Mouse (Mus musculus): ENCODE data around the gene 4930469K13Rik. TPM values are rescaled to one million over a fixed set of nuclear protein-coding genes. Genes with fewer than 3 reads are reported as not detected.

The 4930469K13Rik gene
- polyA plus RNA-seq, 1 experiment from 2014 or later: not detected

DNA sequence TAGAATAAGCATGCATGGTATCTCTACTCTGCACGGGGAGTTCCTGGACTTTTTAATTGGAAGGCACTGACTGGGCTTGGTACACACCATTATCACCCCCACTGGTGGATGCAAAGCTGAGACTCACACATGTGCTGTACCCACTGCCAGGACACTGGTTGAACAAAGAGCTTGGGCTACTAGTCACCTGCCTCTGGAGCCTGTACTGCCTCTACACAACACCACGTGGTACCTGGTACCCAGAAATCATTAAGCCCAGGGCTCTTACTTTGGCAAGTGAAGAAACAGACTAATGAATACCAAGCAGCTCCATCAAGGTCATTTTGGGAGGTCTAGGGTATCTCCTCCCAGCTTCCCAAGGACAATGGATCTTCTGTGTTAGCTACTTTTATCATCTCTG lies 15.4 kb upstream of the 4930469K13Rik start:
- WGBS: 61% methylated on average over 2 of the region's 2 CpGs
- Histone ChIP-seq H3K4me3 (no peak overlapping the region), H3K9me3 (no peaks in the 10 kb centered on the region), H3K27ac (no peak overlapping the region), H3K4me1 (peaks cover 4% of the 10 kb centered on the region; the same call in 1 of the 2 replicates), H3K36me3 (no peaks in the 10 kb centered on the region), H3K9ac (no peak overlapping the region), H3K27me3 (no peaks in the 10 kb centered on the region), H3K4me2 (replicated peaks) (no peak overlapping the region)
- ATAC-seq (ENCODE audit: insufficient number of reproducible peaks, insufficient read depth, low FRiP score, low TSS enrichment): no peak

DNA sequence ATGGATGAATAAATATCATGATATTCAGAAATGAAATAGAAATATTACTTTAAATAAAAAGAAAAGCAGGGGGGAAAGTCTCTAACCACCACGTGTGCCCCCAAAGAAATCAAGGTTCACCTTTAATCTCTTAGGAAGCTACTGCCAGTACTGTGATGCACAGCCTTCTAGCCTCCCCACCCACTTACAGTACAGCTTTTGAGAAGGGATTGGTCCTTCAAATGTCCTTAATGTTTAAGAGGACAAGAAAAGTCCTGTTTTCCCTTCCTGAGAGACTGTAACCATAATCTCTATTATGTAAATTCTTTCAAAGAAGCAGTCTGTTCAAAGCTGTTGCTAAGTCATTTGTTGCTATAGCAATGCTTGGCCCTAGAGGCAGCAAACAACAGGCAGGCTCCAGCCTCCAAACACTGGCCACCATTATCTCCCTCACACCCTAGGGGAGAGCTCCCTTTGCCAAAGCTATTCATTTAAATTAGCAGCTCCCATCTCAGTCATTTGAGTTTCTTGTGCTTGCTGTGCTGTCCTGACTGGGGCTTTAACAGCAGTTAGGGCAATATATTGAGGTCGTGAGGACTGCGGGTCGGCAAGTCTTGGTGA lies 14.5 kb upstream of the 4930469K13Rik start:
- no peak overlapping the region for H3K9ac ChIP-seq
- H3K4me1 ChIP-seq: no peaks in the 10 kb centered on the region
- no peaks in the 10 kb centered on the region for H3K9me3 ChIP-seq
- no peak overlapping the region for H3K4me2 ChIP-seq (replicated peaks)
- no peaks in the 10 kb centered on the region for H3K36me3 ChIP-seq
- no peak for ATAC-seq (ENCODE audit: insufficient number of reproducible peaks, insufficient read depth, low FRiP score, low TSS enrichment)
- H3K27me3 ChIP-seq: no peaks in the 10 kb centered on the region
- H3K27ac ChIP-seq: no peak overlapping the region
- H3K4me3 ChIP-seq: no peak overlapping the region
- WGBS: 37% methylated on average over 4 of the region's 4 CpGs

DNA sequence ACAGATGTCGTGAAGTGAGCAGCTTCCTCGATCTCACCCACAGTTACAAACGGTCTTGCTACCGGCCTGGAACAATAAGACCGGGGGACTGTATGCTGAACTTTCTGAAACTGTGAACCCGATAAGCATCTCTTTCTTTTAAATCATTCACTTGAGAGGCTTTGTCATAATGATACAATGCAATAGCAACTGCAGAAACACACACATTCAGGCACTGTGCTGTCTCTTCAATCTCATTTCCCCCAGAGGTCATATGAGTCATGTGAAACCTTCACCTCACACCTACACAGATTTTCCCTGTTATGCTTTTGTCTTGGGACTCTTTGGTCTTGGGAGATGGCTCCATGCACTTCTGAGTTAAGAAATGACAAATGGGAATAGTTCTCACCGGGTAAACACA lies 13.6 kb upstream of the 4930469K13Rik start:
- no peaks in the 10 kb centered on the region for H3K36me3 ChIP-seq
- no peaks in the 10 kb centered on the region for H3K27me3 ChIP-seq
- no peak overlapping the region for H3K27ac ChIP-seq
- no peak overlapping the region for H3K4me2 ChIP-seq (replicated peaks)
- H3K9me3 ChIP-seq: no peaks in the 10 kb centered on the region
- no peaks in the 10 kb centered on the region for H3K4me1 ChIP-seq
- no peak overlapping the region for H3K9ac ChIP-seq
- 68% methylated on average over 7 of the region's 7 CpGs for WGBS
- ATAC-seq (ENCODE audit: insufficient number of reproducible peaks, insufficient read depth, low FRiP score, low TSS enrichment): no peak
- no peak overlapping the region for H3K4me3 ChIP-seq

DNA sequence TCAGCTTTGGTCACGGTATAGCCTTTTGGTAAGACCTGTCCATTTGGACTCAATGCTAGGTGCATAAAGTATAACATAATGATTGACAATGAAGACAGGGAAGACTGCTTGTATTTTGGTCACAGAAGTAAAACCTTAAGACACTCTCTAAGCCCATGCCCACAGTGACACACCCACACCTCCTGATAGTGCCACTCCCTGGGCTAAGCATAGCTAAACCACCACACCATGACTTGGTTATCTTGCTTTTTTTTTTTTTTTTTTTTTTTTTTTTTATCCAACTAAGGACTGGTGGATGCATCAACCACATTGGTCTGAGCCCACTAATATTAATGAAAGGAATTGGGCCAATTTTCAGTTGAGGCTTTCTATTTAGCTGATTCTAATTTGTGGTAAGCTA lies 10.9 kb upstream of the 4930469K13Rik start:
- Histone ChIP-seq H3K27ac (no peak overlapping the region), H3K27me3 (no peaks in the 10 kb centered on the region), H3K36me3 (no peaks in the 10 kb centered on the region), H3K4me1 (no peaks in the 10 kb centered on the region), H3K9me3 (no peaks in the 10 kb centered on the region), H3K4me3 (no peak overlapping the region), H3K9ac (no peak overlapping the region), H3K4me2 (replicated peaks) (no peak overlapping the region)
- ATAC-seq (ENCODE audit: insufficient number of reproducible peaks, insufficient read depth, low FRiP score, low TSS enrichment): no peak
- 91% methylated on average over 1 of the region's 1 CpGs for WGBS

DNA sequence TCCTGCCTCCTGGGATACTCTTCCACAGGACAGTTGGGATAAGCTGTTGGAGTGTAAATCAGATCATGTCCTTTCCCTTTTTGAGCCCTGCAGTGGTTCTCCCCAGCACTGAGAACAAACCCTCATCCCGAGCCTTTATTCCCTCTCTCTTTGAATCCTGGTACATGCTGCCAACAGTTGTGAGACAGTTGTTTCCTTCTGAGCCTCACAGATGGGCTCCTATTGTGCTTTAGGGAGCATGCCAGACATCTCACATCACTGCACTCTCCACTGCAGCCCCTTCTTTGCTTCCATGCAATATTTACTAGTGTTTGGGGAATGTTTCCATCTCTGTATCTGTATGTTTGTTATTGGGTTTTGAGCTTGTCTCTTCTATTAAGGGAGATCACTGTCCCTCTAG lies 6.6 kb upstream of the 4930469K13Rik start:
- H3K36me3 ChIP-seq: no peaks in the 10 kb centered on the region
- ATAC-seq (ENCODE audit: insufficient number of reproducible peaks, insufficient read depth, low FRiP score, low TSS enrichment): no peak
- no peak overlapping the region for H3K27ac ChIP-seq

DNA sequence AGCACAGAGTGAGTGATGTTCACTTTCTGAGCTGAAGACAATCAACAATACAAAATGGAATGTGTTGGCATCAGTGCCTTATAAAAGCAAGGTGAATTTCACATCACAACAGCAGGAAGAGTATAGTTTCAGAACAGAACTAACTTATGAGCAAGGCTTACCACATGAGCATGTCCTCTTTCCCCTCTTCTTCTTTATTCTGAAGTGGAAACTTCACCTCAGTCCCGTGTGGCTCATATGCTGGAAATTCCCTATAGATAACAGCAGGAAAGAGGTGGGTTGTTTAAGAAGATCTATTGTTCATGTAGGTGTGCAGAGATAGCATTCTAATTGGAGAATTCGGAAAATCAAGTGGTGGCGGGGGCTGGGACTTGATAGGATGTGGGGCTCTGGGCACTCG lies 3.5 kb upstream of the 4930469K13Rik start:
- no peaks in the 10 kb centered on the region for H3K36me3 ChIP-seq
- no peaks in the 10 kb centered on the region for H3K27me3 ChIP-seq
- H3K27ac ChIP-seq: no peak overlapping the region
- no peaks in the 10 kb centered on the region for H3K9me3 ChIP-seq
- no peak overlapping the region for H3K4me3 ChIP-seq
- WGBS: 83% methylated on average over 4 of the region's 4 CpGs
- H3K4me1 ChIP-seq: no peaks in the 10 kb centered on the region
- H3K9ac ChIP-seq: no peak overlapping the region
- ATAC-seq (ENCODE audit: insufficient number of reproducible peaks, insufficient read depth, low FRiP score, low TSS enrichment): no peak
- H3K4me2 ChIP-seq (replicated peaks): no peak overlapping the region

More for the DNA sequence above, 6.6 kb upstream of the 4930469K13Rik start:
- Histone ChIP-seq H3K9me3 (no peaks in the 10 kb centered on the region), H3K27me3 (no peaks in the 10 kb centered on the region), H3K4me3 (no peak overlapping the region), H3K4me1 (no peaks in the 10 kb centered on the region), H3K9ac (no peak overlapping the region), H3K4me2 (replicated peaks) (no peak overlapping the region)
- 55% methylated on average over 1 of the region's 1 CpGs for WGBS

DNA sequence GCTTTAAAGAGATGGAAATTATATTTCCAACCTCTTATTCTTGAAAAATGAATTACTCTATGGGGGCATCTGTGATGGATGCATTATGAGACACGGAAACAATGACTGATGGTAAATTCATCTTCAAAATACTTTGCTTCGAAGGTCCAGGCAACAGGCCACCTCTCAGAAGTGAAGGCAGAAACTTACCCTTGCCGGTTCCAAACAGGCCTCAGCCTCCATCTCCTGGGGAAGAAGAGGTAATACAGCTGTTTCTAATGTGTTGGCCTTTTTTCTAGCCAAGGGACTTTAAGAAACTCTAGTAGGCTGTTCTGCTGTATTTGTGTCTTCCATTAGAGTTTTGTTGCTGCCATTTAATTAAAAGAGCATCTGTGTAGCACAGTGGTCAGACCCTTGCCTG lies 11.3 kb downstream of the 4930469K13Rik start:
- 66% methylated on average over 3 of the region's 3 CpGs for WGBS

DNA sequence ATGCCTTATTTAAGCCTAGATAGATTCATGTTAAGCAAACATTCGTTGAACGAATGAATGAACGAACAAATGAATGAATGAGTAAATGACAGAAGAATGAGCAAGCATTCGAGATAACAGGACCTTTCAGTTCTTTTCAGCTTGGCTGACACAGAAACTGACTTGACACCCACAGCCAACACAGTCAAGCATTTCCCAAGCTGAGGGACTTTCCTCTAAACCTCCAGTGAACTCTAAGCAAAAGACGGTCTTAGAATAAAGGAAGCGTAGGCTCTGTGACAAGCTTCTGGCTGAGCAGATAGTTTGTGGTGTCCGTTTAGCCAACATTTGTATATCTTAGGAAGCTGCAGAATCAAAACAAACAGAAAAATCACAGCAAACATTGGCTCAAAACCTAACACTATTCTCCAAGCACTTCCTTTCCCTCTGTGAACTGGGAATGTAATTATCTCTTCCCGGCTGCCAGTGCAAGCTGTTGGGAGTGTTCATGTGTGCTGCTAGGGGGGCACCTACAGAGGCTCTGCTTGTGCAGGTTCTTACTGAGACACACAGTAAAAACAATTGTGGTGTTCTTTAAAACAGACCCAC lies 12.1 kb downstream of the 4930469K13Rik start:
- 76% methylated on average over 8 of the region's 8 CpGs for WGBS
- H3K9me3 ChIP-seq: no peaks in the 10 kb centered on the region
- H3K4me3 ChIP-seq: no peak overlapping the region
- H3K27ac ChIP-seq: no peak overlapping the region
- H3K4me2 ChIP-seq (replicated peaks): no peak overlapping the region
- no peak overlapping the region for H3K9ac ChIP-seq
- H3K4me1 ChIP-seq: no peaks in the 10 kb centered on the region
- no peak for ATAC-seq (ENCODE audit: insufficient number of reproducible peaks, insufficient read depth, low FRiP score, low TSS enrichment)
- H3K27me3 ChIP-seq: no peaks in the 10 kb centered on the region
- no peaks in the 10 kb centered on the region for H3K36me3 ChIP-seq

More for the DNA sequence above, 11.3 kb downstream of the 4930469K13Rik start:
- no peak overlapping the region for H3K9ac ChIP-seq
- no peaks in the 10 kb centered on the region for H3K36me3 ChIP-seq
- H3K27me3 ChIP-seq: no peaks in the 10 kb centered on the region
- no peaks in the 10 kb centered on the region for H3K9me3 ChIP-seq
- H3K4me1 ChIP-seq: no peaks in the 10 kb centered on the region
- H3K4me3 ChIP-seq: no peak overlapping the region
- no peak for ATAC-seq (ENCODE audit: insufficient number of reproducible peaks, insufficient read depth, low FRiP score, low TSS enrichment)
- no peak overlapping the region for H3K4me2 ChIP-seq (replicated peaks)
- H3K27ac ChIP-seq: no peak overlapping the region

DNA sequence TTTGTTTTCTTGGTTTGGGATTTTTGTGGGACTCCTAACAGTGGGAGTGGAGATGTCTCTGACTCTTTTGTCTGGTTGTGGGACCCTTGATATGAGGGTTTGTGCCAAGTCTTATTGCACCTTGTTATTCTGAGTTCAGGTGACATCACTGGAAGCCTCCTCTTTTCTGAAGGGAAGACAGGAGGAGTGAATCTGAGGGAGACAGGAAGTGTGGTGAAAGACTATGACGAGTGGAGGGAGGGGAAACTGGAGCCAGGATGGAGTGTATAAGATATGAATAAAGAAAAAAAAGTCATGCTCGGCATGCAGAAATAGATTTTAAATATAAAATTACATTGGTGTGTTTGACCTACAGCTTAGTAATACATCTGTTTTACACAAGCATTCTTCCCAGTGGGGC lies 13.7 kb downstream of the 4930469K13Rik start:
- WGBS: 44% methylated on average over 2 of the region's 2 CpGs
- Histone ChIP-seq H3K9ac (no peak overlapping the region), H3K27ac (no peak overlapping the region), H3K36me3 (no peaks in the 10 kb centered on the region), H3K27me3 (no peaks in the 10 kb centered on the region), H3K4me2 (replicated peaks) (no peak overlapping the region), H3K9me3 (no peaks in the 10 kb centered on the region), H3K4me1 (0 out of 2 replicates have a peak, but pooled peaks cover 3% of the 10 kb centered on the region), H3K4me3 (no peak overlapping the region)
- ATAC-seq (ENCODE audit: insufficient number of reproducible peaks, insufficient read depth, low FRiP score, low TSS enrichment): no peak

DNA sequence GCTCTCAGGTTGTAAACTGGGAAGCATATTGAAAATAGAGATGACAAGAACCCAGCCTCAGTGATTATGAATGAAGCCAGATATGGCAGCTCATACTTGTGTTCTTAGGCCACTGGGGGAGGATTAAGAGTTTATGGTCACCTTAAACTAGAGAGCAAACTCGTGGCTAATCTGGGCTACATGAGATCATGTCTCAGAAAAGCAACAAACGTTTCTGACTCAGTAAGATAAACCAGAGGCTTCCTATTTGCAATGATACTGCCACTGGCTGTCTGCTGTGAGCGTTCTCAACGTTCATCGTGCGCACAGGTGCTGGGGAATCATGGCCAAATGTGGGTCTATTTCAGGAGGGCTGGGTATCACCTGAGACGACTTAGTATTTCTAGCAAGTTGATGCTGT lies 14.6 kb downstream of the 4930469K13Rik start:
- H3K27me3 ChIP-seq: no peaks in the 10 kb centered on the region
- ATAC-seq (ENCODE audit: insufficient number of reproducible peaks, insufficient read depth, low FRiP score, low TSS enrichment): no peak
- H3K9me3 ChIP-seq: no peaks in the 10 kb centered on the region
- H3K36me3 ChIP-seq: no peaks in the 10 kb centered on the region
- no peak overlapping the region for H3K4me3 ChIP-seq
- no peak overlapping the region for H3K27ac ChIP-seq
- 0 out of 2 replicates have a peak, but pooled peaks cover 3% of the 10 kb centered on the region for H3K4me1 ChIP-seq
- no peak overlapping the region for H3K4me2 ChIP-seq (replicated peaks)
- 74% methylated on average over 7 of the region's 7 CpGs for WGBS
- no peak overlapping the region for H3K9ac ChIP-seq

DNA sequence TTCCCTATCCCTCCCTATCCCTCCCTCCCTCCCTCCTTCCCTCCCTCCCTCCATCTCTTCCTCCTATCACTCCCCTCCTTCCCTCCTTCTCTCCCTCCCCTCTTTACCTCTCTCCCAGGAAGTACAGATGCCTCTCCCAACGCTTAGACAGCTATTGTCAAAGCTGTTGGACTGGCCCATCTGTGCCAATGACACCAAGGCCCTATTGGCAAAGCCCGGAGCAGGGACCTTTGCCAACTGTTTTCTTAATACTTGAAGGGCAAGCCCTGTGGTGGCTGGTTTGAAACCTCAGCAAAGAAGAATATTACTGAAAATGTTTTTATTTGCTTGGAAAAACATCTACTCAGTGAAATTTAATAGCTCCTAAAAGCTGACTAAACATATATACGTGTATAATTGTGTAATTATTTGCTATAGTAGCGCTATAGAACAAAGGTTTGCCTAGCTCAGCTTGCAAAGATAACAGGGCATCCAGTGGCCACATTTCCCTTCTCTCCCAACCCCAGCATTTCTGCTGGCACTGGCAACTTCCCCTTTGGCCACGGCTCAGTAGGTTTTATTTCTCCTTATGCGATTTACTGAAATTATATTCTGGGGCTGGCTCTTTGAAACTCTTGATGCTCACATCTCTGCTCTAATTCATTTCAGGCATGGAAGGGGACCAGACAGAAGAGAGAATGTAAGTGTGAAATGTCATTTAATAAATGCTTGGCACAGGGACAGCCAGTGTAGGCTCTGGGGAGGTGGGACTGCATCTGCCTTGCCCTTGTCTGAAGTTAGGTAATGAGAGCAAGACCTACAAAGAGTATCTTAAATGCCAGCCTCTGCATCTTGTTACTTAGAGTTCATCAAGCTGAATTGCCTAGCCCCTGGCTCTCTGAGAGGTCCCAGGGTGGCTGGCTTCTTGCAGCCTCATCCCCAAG lies 18.6 kb downstream of the 4930469K13Rik start:
- no peaks in the 10 kb centered on the region for H3K27me3 ChIP-seq
- no peak for ATAC-seq (ENCODE audit: insufficient number of reproducible peaks, insufficient read depth, low FRiP score, low TSS enrichment)
- 45% methylated on average over 6 of the region's 6 CpGs for WGBS
- H3K27ac ChIP-seq: no peak overlapping the region
- no peak overlapping the region for H3K9ac ChIP-seq
- H3K9me3 ChIP-seq: no peaks in the 10 kb centered on the region
- H3K4me2 ChIP-seq (replicated peaks): no peak overlapping the region
- H3K36me3 ChIP-seq: no peaks in the 10 kb centered on the region
- 0 out of 2 replicates have a peak, but pooled peaks cover 3% of the 10 kb centered on the region for H3K4me1 ChIP-seq
- H3K4me3 ChIP-seq: no peak overlapping the region

DNA sequence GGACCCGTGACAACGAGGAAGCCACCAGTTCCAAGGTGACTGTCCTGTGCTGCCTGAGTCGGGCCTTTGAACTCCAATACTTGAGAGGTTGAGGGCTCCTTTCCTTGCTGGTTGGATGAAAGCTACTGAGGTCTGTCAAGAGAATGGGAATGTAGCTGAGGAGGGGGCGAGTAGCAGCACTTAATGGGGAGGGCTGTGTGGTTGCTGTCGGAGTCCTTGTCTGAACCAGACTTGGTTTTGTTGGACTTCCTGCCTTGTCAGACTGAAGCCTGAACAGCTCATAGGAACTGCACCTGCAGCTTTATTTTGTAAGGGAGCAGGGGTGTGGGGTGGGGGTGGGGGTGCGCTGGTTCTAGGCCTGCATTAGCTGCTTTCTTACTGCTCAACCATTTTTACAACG lies 19.8 kb downstream of the 4930469K13Rik start:
- no peak overlapping the region for H3K9ac ChIP-seq
- WGBS: 86% methylated on average over 7 of the region's 7 CpGs
- no peaks in the 10 kb centered on the region for H3K36me3 ChIP-seq
- H3K4me3 ChIP-seq: no peak overlapping the region
- 0 out of 2 replicates have a peak, but pooled peaks cover 3% of the 10 kb centered on the region for H3K4me1 ChIP-seq
- H3K9me3 ChIP-seq: no peaks in the 10 kb centered on the region
- H3K27me3 ChIP-seq: no peaks in the 10 kb centered on the region
- H3K4me2 ChIP-seq (replicated peaks): no peak overlapping the region
- H3K27ac ChIP-seq: no peak overlapping the region
- ATAC-seq (ENCODE audit: insufficient number of reproducible peaks, insufficient read depth, low FRiP score, low TSS enrichment): no peak

All from embryonic facial prominence, embryonic 12.5 days (tissue).